Mouse (Mus musculus) G1E-ER4 (cell line): ENCODE measurements around the gene Gm26965. TPM values are rescaled to one million over a fixed set of nuclear protein-coding genes. Genes with fewer than 3 reads are reported as not detected.

Experiments used
- GATA1 ChIP-seq: IDR thresholded peaks from one replicate; pipeline ENCODE4 v1.8.0; 2012; ENCODE audit warnings: low read length, inconsistent platforms
- polyA plus RNA-seq: library from polyadenylated mRNA; stranded (reverse); fragments of >175 nt; gene quantifications from 2 replicates; pipeline ENCODE4 v1.2.3, GENCODE M21; 2012

The Gm26965 gene
- not detected in 2 replicates for polyA plus RNA-seq

DNA sequence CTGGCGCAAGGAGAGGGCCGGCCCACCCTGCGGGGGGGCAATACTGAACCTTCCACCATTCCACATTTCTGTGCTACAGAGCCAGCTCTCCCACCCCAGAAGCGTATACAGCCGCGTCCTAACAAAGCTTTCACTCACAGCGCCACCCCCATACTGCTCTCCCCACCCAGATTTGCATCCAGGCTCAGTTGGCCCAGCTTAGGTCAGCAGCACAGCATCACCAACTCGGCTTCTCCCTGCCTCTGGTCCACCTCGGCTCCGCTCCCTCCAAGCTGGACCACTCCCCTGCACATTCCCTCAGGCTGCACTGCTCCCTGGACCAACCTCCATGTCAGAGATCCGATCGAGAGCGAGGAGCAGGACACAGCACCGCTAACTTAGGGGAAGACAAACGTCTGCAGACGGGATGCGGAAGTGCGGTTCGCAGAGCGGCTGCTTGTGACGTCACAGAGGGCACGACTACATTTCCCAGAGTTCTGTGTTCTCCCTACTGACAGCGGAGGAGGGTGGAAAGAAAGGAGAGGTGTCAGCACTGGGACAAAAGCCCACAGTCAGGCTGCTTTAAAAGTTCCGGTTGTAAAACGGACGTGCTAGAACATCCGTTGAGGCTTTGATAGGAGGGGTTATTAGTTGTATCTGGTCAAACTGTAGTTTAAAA is at the start of gene Gm26965, which contains the start of gene Zfp87:
Gm26965 (minus strand) TSS at position 399 of the 658 bp plus-strand sequence.
Zfp87 (minus strand) TSS at position 425 of the 658 bp plus-strand sequence.
- no peak for TF ChIP-seq GATA1

DNA sequence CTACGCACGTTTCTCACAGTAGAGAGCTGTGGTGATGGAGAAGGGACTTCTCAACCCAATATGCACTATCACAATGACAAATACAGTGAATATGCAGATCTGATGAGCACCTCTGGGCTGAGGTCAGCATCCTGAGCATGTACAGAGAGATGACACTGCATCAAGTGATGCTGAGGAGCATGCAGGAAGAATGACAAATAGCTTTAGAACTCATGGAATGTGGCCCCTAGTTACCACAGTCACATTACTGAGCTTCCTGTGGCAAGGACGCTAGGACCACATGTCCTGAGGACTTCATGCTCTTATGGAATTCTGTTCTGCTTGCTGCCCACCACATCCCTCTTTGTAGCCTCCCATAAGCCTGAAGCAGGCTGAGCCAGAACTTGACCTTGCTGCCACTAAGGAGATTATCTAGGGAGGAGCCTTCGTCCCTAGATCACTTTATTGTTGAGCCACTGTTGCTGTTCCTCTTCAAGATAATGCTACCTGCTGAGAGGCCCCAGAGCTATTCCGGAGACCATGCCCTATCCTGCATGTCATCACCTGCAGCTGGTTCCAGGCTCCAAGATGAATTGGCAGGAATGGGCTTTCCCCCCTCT is 46.7 kb upstream of the Gm26965 start:
- TF ChIP-seq GATA1, result no peak

GRCm38 (mm10) chr13:67553730-67554129 is 27.8 kb upstream of the Gm26965 start, which contains the start of gene Zfp748:
Gene Zfp748, minus strand, starts transcription at chr13:67553830.
- no peak for TF ChIP-seq GATA1

DNA sequence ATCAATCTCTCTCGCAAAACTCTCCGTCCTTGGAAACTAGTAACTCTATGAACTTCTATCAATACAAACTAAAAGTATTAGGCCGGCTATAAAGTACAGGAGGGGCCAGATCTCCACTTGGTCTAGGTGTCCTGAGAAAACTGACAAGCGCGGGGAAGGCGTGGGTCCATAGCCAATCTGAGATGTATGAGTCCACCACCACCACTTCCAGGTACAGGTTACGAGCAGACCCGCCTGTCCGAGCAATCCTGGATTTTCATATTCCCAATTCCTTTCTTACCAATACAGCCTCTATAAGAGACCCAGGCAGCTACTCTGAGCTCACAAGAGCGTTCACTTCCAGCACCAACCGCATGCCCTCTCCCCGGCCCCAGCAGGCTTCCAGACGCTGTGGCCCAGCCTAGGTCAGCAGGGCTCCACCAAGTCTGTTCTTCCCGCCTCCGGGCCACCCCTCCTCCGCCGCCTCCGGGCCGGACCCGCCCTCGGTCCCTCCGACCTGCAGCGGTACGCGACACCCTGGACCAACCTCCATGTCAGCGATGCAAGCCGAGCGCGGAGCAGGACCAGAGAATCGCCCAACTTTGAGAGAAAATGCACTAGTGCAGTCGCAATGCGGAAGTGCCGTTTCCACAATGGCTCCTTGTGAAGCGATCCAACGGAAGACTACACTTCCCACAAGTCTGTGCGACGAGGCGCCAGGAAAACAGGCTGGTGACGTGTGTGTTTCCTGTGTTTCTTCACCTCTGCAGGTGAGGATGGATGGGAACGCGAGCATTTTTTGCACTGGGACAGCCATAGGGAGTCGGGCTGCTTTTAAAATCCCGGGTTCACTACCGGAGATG is 26.8 kb upstream of the Gm26965 start:
- TF ChIP-seq GATA1, result no peak

DNA sequence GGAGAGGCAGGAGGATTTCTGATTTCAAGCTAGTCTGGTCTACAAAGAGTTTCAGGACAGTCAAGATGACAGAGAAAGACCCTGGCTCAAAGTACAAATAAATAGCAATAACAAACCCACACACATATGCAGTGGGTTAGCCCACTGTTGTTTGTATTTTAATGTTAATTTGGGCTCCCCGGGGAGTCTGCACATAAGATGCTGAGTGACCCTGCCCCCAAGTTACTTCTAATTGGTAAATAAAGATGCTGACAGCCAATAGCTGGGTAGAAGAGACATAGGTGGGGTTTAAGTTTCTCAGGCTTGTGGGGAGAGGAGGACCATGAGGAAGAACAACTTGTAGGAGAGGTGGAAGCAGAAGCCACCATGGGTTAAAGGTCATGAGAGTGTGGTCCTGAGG is 20.0 kb upstream of the Gm26965 start:
- TF ChIP-seq GATA1, result no peak

DNA sequence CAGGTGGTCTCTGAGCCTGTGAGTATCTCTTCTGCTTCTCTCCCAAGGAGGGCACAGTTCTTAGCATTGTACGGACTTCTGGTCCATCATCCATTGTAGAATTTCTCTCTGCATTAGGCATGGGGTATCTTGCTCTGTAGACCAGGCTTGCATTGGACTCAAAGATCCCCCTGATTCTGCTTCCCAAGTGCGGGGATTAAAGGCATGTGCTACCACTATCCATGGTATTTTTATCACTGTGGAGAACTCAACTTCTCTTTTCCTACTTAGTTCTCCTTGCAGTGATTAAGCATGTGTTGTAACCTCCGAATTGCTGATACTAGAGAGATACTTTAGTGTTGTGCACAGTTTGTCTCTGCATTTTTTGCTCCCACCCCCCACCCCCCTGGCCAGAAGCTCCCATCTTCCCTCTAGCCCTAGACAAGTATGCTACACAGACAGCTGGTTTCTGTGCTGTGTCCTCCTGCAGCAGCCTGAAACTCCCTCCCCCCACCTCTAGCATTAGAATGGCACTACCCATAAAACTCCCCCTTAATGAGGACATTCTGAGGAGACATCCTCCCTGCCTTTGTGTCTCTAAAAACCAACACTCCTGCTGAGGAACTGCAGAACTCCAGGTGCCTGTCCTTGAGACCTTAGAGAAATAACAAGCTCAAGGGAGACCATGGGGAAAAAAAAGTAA is 1.2 kb upstream of the Gm26965 start:
- TF ChIP-seq GATA1, result no peak

GRCm38 (mm10) chr13:67500908-67501307 is 25.0 kb downstream of the Gm26965 start:
- TF ChIP-seq GATA1, result no peak

GRCm38 (mm10) chr13:67500084-67500719 is 25.7 kb downstream of the Gm26965 start, which contains the start of gene Zfp58:
Gene Zfp58, minus strand, starts transcription at chr13:67500555.
- no peak for TF ChIP-seq GATA1

DNA sequence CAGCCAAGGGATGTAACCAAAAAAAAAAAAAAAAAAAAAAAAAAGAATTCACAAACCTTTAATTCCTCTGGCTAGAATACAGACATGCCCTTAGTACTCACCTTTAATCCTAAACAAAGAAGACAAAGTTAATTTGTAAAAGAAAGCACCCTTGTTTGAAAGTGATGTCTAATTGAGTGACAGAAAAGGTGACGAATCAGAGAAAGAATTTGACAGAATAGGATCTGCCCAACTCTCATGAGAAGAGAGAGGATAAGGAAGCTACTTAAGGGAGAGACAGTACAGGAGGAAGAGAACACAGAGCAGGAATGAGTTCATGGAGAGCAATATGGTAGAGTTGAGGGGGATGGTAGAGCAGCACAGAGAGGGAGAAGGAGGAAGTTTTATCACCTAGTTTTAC is 30.3 kb downstream of the Gm26965 start:
- no peak for TF ChIP-seq GATA1

- TF ChIP-seq GATA1, result no peak
Observed at GRCm38 (mm10) chr13:67484424-67484811, 41.5 kb downstream of the Gm26965 start.

GRCm38 (mm10) chr13:67483625-67484423 is 42.1 kb downstream of the Gm26965 start, which contains the start of gene Zfp874b:
Gene Zfp874b, minus strand, starts transcription at chr13:67484258.
- no peak for TF ChIP-seq GATA1

GRCm38 (mm10) chr13:67481528-67481927 is 44.4 kb downstream of the Gm26965 start:
- TF ChIP-seq GATA1, result no peak

GRCm38 (mm10) chr13:67469274-67469673 is 56.7 kb downstream of the Gm26965 start:
- no peak for TF ChIP-seq GATA1

DNA sequence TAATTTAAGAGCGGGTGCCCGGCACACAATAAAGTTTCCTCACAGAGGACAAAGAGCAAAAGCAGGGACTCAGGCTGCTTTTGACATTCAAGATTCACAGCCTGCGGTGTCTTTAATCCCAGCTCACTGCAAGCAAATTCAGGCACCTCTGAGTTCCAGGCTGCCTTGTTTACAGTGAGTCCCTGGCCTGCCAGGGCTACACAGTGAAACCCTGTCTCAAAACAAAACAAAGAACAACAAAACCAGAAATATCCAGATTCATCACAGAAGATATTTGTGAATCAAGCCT is 74.0 kb downstream of the Gm26965 start:
- no peak for TF ChIP-seq GATA1
